In genomic region chr1:93742910-93743309, GRCm38 (mm10) we compare ENCODE assay signal across 12 mouse cellular contexts. TPM values are rescaled to one million over a fixed set of nuclear protein-coding genes. Genes with fewer than 3 reads are reported as not detected.
DNase-seq lines count a peak whose midpoint lies in the region; ATAC-seq and TF ChIP-seq lines count a peak whose summit lies in the region.
"Had no signal": no experiment of that assay in that cellular context is flagged by ENCODE, and none has a peak within 500 bp of the region (broad histone marks: within the 10 kb centered on the region; RNA-seq: fewer than 3 reads in every experiment).

No protein-coding gene starts in this region.

- no peak overlapping the region for H3K4me3 ChIP-seq in intestine, postnatal 0 days (ENCODE audit: low read depth, low read length)
- no peak overlapping the region for H3K4me3 ChIP-seq in intestine, embryonic 15.5 days (replicated peaks)
- no peak overlapping the region for H3K4me3 ChIP-seq in forebrain, embryonic 16.5 days (replicated peaks; ENCODE audit: low read length)

- H3K36me3 ChIP-seq in intestine, postnatal 0 days (ENCODE audit: control insufficient read depth, insufficient read depth): peaks cover 5% of the 10 kb centered on the region; the same call in 1 of the 2 replicates
- no peaks in the 10 kb centered on the region for H3K36me3 ChIP-seq in intestine, embryonic 15.5 days
- no peaks in the 10 kb centered on the region for H3K36me3 ChIP-seq in forebrain, embryonic 16.5 days (ENCODE audit: control insufficient read depth, insufficient read depth)

- no peak overlapping the region for H3K9ac ChIP-seq in intestine, postnatal 0 days (ENCODE audit: low read depth, low read length)
- no peak overlapping the region for H3K9ac ChIP-seq in intestine, embryonic 15.5 days
- H3K9ac ChIP-seq in forebrain, embryonic 16.5 days (replicated peaks; ENCODE audit: low read depth, low read length): no peak overlapping the region

- no peaks in the 10 kb centered on the region for H3K27me3 ChIP-seq in intestine, postnatal 0 days (replicated peaks; ENCODE audit: control insufficient read depth, insufficient read depth, low read length)
- no peaks in the 10 kb centered on the region for H3K27me3 ChIP-seq in intestine, embryonic 15.5 days (replicated peaks)
- H3K27me3 ChIP-seq in forebrain, embryonic 16.5 days (replicated peaks; ENCODE audit: control insufficient read depth, insufficient read depth, low read length): no peaks in the 10 kb centered on the region

- TF ChIP-seq CTCF in intestine, postnatal 0 days (IDR thresholded peaks at IDR 0.05; ENCODE audit: low read depth): peak; percentile 53

- H3K4me2 ChIP-seq in intestine, postnatal 0 days (replicated peaks; ENCODE audit: low read depth): no peak overlapping the region
- H3K4me2 ChIP-seq in intestine, embryonic 15.5 days (replicated peaks): no peak overlapping the region
- H3K4me2 ChIP-seq in forebrain, embryonic 16.5 days (ENCODE audit: low read length): no peak overlapping the region

- no peaks in the 10 kb centered on the region for H3K4me1 ChIP-seq in intestine, postnatal 0 days (replicated peaks; ENCODE audit: control insufficient read depth, insufficient read depth, low read length)
- no peaks in the 10 kb centered on the region for H3K4me1 ChIP-seq in intestine, embryonic 15.5 days (replicated peaks)
- H3K4me1 ChIP-seq in forebrain, embryonic 16.5 days (replicated peaks; ENCODE audit: control insufficient read depth, insufficient read depth, low read length): no peaks in the 10 kb centered on the region

- DNase-seq in thymus, postnatal 0 days (ENCODE audit: low spot score): peak; percentile 8
- no peak for DNase-seq in thymus, adult 18-20 months
- peak; percentile 66 for DNase-seq in R1 (ENCODE audit: low read depth, low spot score)
- peak; percentile 34 for DNase-seq in thymus, postnatal 4 days
- DNase-seq in frontal cortex, adult 2 months (ENCODE audit: extremely low spot score in 1 of 2, low spot score in 1 of 2): no peak
- DNase-seq: adrenal gland, adult 8-10 months; cerebellum, adult 9-11 months; kidney, postnatal 36 days; right cerebral cortex, adult 18-20 months had no signal

- H3K27ac ChIP-seq in intestine, postnatal 0 days (ENCODE audit: low read depth, low read length): no peak overlapping the region
- no peak overlapping the region for H3K27ac ChIP-seq in intestine, embryonic 15.5 days
- H3K27ac ChIP-seq in forebrain, embryonic 16.5 days (ENCODE audit: low read length): no peak overlapping the region

- ATAC-seq in intestine, postnatal 0 days: no peak
- ATAC-seq in intestine, embryonic 15.5 days: no peak
- no peak for ATAC-seq in forebrain, embryonic 16.5 days

- H3K9me3 ChIP-seq in intestine, postnatal 0 days (ENCODE audit: control insufficient read depth): no peaks in the 10 kb centered on the region
- no peaks in the 10 kb centered on the region for H3K9me3 ChIP-seq in intestine, embryonic 15.5 days
- no peaks in the 10 kb centered on the region for H3K9me3 ChIP-seq in forebrain, embryonic 16.5 days (ENCODE audit: control insufficient read depth, low read length)

RNA-seq across cellular contexts. Expression of gene Atg4b, which starts 8.4 kb away (rescaled TPM):
- 66.7 and 66.9 TPM in 2 replicates for polyA plus RNA-seq in intestine, postnatal 0 days (2015; fragmentation: Nextera tagmentation; extraction: Ambion mirVana)
- polyA plus RNA-seq in intestine, embryonic 15.5 days (2015; fragmentation: Nextera tagmentation; extraction: Ambion mirVana): 69.4 and 79.8 TPM in 2 replicates
- polyA plus RNA-seq in thymus, postnatal 0 days (2015; fragmentation: Nextera tagmentation; extraction: Ambion mirVana): 72.8 and 76.0 TPM in 2 replicates
- polyA plus RNA-seq in frontal cortex, adult 2 months (2012; rRNA removed): 49.9 and 50.6 TPM in 2 replicates
- 104 and 108 TPM in 2 replicates for polyA plus RNA-seq in forebrain, embryonic 16.5 days (2015; fragmentation: Nextera tagmentation; extraction: Ambion mirVana)

RNA-seq across cellular contexts. Expression of gene Thap4, which starts 11.8 kb away (rescaled TPM):
- polyA plus RNA-seq in intestine, postnatal 0 days (2015; fragmentation: Nextera tagmentation; extraction: Ambion mirVana): 56.6 and 59.0 TPM in 2 replicates
- polyA plus RNA-seq in intestine, embryonic 15.5 days (2015; fragmentation: Nextera tagmentation; extraction: Ambion mirVana): 70.0 and 70.9 TPM in 2 replicates
- polyA plus RNA-seq in thymus, postnatal 0 days (2015; fragmentation: Nextera tagmentation; extraction: Ambion mirVana): 30.6 and 31.6 TPM in 2 replicates
- polyA plus RNA-seq in frontal cortex, adult 2 months (2012; rRNA removed): 34.8 and 38.4 TPM in 2 replicates
- polyA plus RNA-seq in forebrain, embryonic 16.5 days (2015; fragmentation: Nextera tagmentation; extraction: Ambion mirVana): 47.5 and 50.2 TPM in 2 replicates

RNA-seq across cellular contexts. Expression of gene Bok, which starts 57.5 kb away (rescaled TPM):
- polyA plus RNA-seq in intestine, postnatal 0 days (2015; fragmentation: Nextera tagmentation; extraction: Ambion mirVana): 54.4 and 57.2 TPM in 2 replicates
- polyA plus RNA-seq in intestine, embryonic 15.5 days (2015; fragmentation: Nextera tagmentation; extraction: Ambion mirVana): 48.3 and 54.9 TPM in 2 replicates
- 32.3 and 39.8 TPM in 2 replicates for polyA plus RNA-seq in thymus, postnatal 0 days (2015; fragmentation: Nextera tagmentation; extraction: Ambion mirVana)
- polyA plus RNA-seq in frontal cortex, adult 2 months (2012; rRNA removed): 48.4 and 53.9 TPM in 2 replicates
- polyA plus RNA-seq in forebrain, embryonic 16.5 days (2015; fragmentation: Nextera tagmentation; extraction: Ambion mirVana): 89.5 and 104 TPM in 2 replicates

RNA-seq across cellular contexts. Expression of gene Dtymk, which starts 58.8 kb away (rescaled TPM):
- 85.8 and 87.1 TPM in 2 replicates for polyA plus RNA-seq in intestine, postnatal 0 days (2015; fragmentation: Nextera tagmentation; extraction: Ambion mirVana)
- polyA plus RNA-seq in intestine, embryonic 15.5 days (2015; fragmentation: Nextera tagmentation; extraction: Ambion mirVana): 218 and 226 TPM in 2 replicates
- polyA plus RNA-seq in thymus, postnatal 0 days (2015; fragmentation: Nextera tagmentation; extraction: Ambion mirVana): 313 and 314 TPM in 2 replicates
- 95.9 and 97.4 TPM in 2 replicates for polyA plus RNA-seq in frontal cortex, adult 2 months (2012; rRNA removed)
- polyA plus RNA-seq in forebrain, embryonic 16.5 days (2015; fragmentation: Nextera tagmentation; extraction: Ambion mirVana): 180 and 189 TPM in 2 replicates

Comparison
In these comparisons a context has a peak if more than half of its experiments do, and no peak if none do; other contexts are left out.
1. DNase-seq: peak in thymus, postnatal 0 days (single experiment), R1 (single experiment) and thymus, postnatal 4 days (single experiment); none in thymus, adult 18-20 months (0 of 2) and frontal cortex, adult 2 months (0 of 2).